Mouse (Mus musculus) CH12.LX (cell line): ENCODE measurements around the gene Yjefn3. TPM values are rescaled to one million over a fixed set of nuclear protein-coding genes. Genes with fewer than 3 reads are reported as not detected.

Experiments used
- DNase-seq: peaks from one replicate; pipeline ENCODE4 v3.0.0-alpha.2; 2013; ENCODE audit errors: extremely low read depth
- H3K27ac ChIP-seq: 2 replicates; pipeline ENCODE4 v1.5.1; 2012; ENCODE audit warnings: low read depth, mild to moderate bottlenecking, control low read depth, moderate library complexity; ENCODE audit not compliant: insufficient read depth
- H3K27me3 ChIP-seq: replicated peaks from 2 replicates; pipeline ENCODE3; 2012; ENCODE audit warnings: inconsistent platforms
- H3K36me3 ChIP-seq, 2 experiments: replicated peaks in 1 of 2; 2 replicates each; pipeline versions ENCODE3 to v1.6.1; 2012; ENCODE audit warnings: inconsistent platforms in 1 of 2, low read length in 1 of 2, mild to moderate bottlenecking in 1 of 2, mixed read lengths in 1 of 2, moderate library complexity in 1 of 2; ENCODE audit not compliant: control insufficient read depth in 1 of 2, insufficient read depth in 1 of 2
- H3K4me1 ChIP-seq, 2 experiments: 2 replicates each; pipeline ENCODE4 v1.6.1; 2012; ENCODE audit warnings: inconsistent platforms in 1 of 2, moderate library complexity in 1 of 2; ENCODE audit not compliant: insufficient read depth in 2 of 2, control insufficient read depth in 1 of 2
- H3K4me2 ChIP-seq: 2 replicates; pipeline ENCODE4 v1.6.1; 2012; ENCODE audit warnings: low read depth, mild to moderate bottlenecking, control low read depth; ENCODE audit not compliant: poor library complexity, insufficient read depth, severe bottlenecking
- H3K4me3 ChIP-seq, 3 experiments: fragments of 150-350 bp in 1 of 3; sonication (generic) in 1 of 3; replicated peaks in 1 of 3; 2 replicates each; pipeline versions ENCODE3 to v1.5.1; 2011 to 2012; ENCODE audit warnings: low read depth in 2 of 3, low read length in 2 of 3, mild to moderate bottlenecking in 2 of 3, moderate library complexity in 2 of 3, control low read depth in 1 of 3, improper control_type of control experiment in 1 of 3, inconsistent platforms in 1 of 3, mixed read lengths in 1 of 3; ENCODE audit not compliant: poor library complexity in 1 of 3
- H3K79me2 ChIP-seq: replicated peaks from 2 replicates; pipeline ENCODE4 v1.6.1; 2012; ENCODE audit warnings: mild to moderate bottlenecking, moderate library complexity; ENCODE audit not compliant: control insufficient read depth, poor library complexity, insufficient read depth, severe bottlenecking; ENCODE audit errors: extremely low read depth
- H3K9ac ChIP-seq: 2 replicates; pipeline ENCODE4 v1.6.1; 2012; ENCODE audit warnings: low read depth, mild to moderate bottlenecking, control low read depth, moderate library complexity; ENCODE audit not compliant: insufficient read depth
- H3K9me3 ChIP-seq: replicated peaks from 2 replicates; pipeline ENCODE3; 2012; ENCODE audit warnings: low read length, inconsistent platforms, mixed read lengths
- BHLHE40 ChIP-seq: IDR thresholded peaks from 2 replicates; pipeline ENCODE4 v1.6.1; 2011; ENCODE audit warnings: mild to moderate bottlenecking, low read depth, low read length, improper control_type of control experiment
- CHD1 ChIP-seq: IDR thresholded peaks from 2 replicates; pipeline ENCODE4 v1.6.1; 2012; ENCODE audit warnings: low read depth, low read length, improper control_type of control experiment, inconsistent platforms
- CHD2 ChIP-seq: IDR thresholded peaks from 2 replicates; pipeline ENCODE4 v1.6.1; 2011; ENCODE audit warnings: low read length, improper control_type of control experiment
- CTCF ChIP-seq, 2 experiments: IDR thresholded peaks in 1 of 2; conservative IDR thresholded peaks in 1 of 2; 2 replicates each; pipeline ENCODE4 v1.5.1; 2011 to 2012; ENCODE audit warnings: low read depth in 2 of 2, low read length in 2 of 2, improper control_type of control experiment in 1 of 2, inconsistent platforms in 1 of 2, mild to moderate bottlenecking in 1 of 2, moderate library complexity in 1 of 2
- E2F4 ChIP-seq: IDR thresholded peaks from 2 replicates; pipeline ENCODE4 v1.6.1; 2011; ENCODE audit warnings: low read depth, low read length, improper control_type of control experiment; ENCODE audit not compliant: insufficient replicate concordance
- ELF1 ChIP-seq: IDR thresholded peaks from 2 replicates; pipeline ENCODE4 v1.6.1; 2014; ENCODE audit warnings: low read depth, mild to moderate bottlenecking, inconsistent platforms, low read length, improper control_type of control experiment
- EP300 ChIP-seq: IDR thresholded peaks from 2 replicates; pipeline ENCODE4 v1.6.1; 2011; ENCODE audit warnings: low read length, improper control_type of control experiment
- ETS1 ChIP-seq: conservative IDR thresholded peaks from 2 replicates; pipeline ENCODE4 v1.6.1; 2012; ENCODE audit warnings: low read depth, mild to moderate bottlenecking, inconsistent platforms, low read length, improper control_type of control experiment, moderate library complexity
- GABPA ChIP-seq: IDR thresholded peaks from 2 replicates; pipeline ENCODE4 v1.6.1; 2012; ENCODE audit warnings: low read depth, low read length, improper control_type of control experiment, inconsistent platforms; ENCODE audit not compliant: insufficient replicate concordance
- HCFC1 ChIP-seq: IDR thresholded peaks from 2 replicates; pipeline ENCODE4 v1.6.1; 2012; ENCODE audit warnings: low read depth, mild to moderate bottlenecking, inconsistent platforms, low read length, improper control_type of control experiment
- IRF4 ChIP-seq: IDR thresholded peaks from 2 replicates; pipeline ENCODE4 v1.6.1; 2014; ENCODE audit warnings: low read depth, mild to moderate bottlenecking, inconsistent platforms, low read length, improper control_type of control experiment
- JUN ChIP-seq: IDR thresholded peaks from 2 replicates; pipeline ENCODE4 v1.6.1; 2011; ENCODE audit warnings: low read depth, mild to moderate bottlenecking, low read length, improper control_type of control experiment, moderate library complexity; ENCODE audit not compliant: insufficient read depth
- JUND ChIP-seq: conservative IDR thresholded peaks from 2 replicates; pipeline ENCODE4 v1.6.1; 2011; ENCODE audit warnings: low read depth, low read length, improper control_type of control experiment
- KAT2A ChIP-seq: IDR thresholded peaks from 2 replicates; pipeline ENCODE4 v1.6.1; 2012; ENCODE audit warnings: low read length, improper control_type of control experiment, inconsistent platforms; ENCODE audit not compliant: insufficient replicate concordance
- MAFK ChIP-seq: IDR thresholded peaks from 2 replicates; pipeline ENCODE4 v1.6.1; 2011; ENCODE audit warnings: low read length, improper control_type of control experiment; ENCODE audit not compliant: insufficient replicate concordance
- MAX ChIP-seq: IDR thresholded peaks from 2 replicates; pipeline ENCODE4 v1.6.1; 2011; ENCODE audit warnings: low read length, improper control_type of control experiment
- MAZ ChIP-seq: IDR thresholded peaks from 2 replicates; pipeline ENCODE4 v1.6.1; 2012; ENCODE audit warnings: low read depth, mild to moderate bottlenecking, inconsistent platforms, low read length, improper control_type of control experiment, moderate library complexity
- MEF2A ChIP-seq: IDR thresholded peaks from 2 replicates; pipeline ENCODE4 v1.6.1; 2014; ENCODE audit warnings: low read depth, mild to moderate bottlenecking, inconsistent platforms, low read length, improper control_type of control experiment, borderline replicate concordance
- MXI1 ChIP-seq: IDR thresholded peaks from 2 replicates; pipeline ENCODE4 v1.6.1; 2011; ENCODE audit warnings: mild to moderate bottlenecking, low read depth, low read length, improper control_type of control experiment
- MYC ChIP-seq: IDR thresholded peaks from 2 replicates; pipeline ENCODE4 v1.6.1; 2011; ENCODE audit warnings: low read depth, mild to moderate bottlenecking, improper control_type of control experiment, low read length
- NELFE ChIP-seq: IDR thresholded peaks from 2 replicates; pipeline ENCODE4 v1.6.1; 2011; ENCODE audit warnings: low read depth, low read length, improper control_type of control experiment
- NRF1 ChIP-seq: IDR thresholded peaks from 2 replicates; pipeline ENCODE4 v1.6.1; 2014; ENCODE audit warnings: low read depth, mild to moderate bottlenecking, inconsistent platforms, low read length, improper control_type of control experiment, moderate library complexity
- PAX5 ChIP-seq: IDR thresholded peaks from 2 replicates; pipeline ENCODE4 v1.6.1; 2012; ENCODE audit warnings: low read length, inconsistent platforms, mixed read lengths
- POLR2A ChIP-seq: IDR thresholded peaks from 2 replicates; pipeline ENCODE4 v1.6.1; 2011; ENCODE audit warnings: low read depth, mild to moderate bottlenecking, improper control_type of control experiment, low read length
- POLR2AphosphoS2 ChIP-seq: IDR thresholded peaks from 2 replicates; pipeline ENCODE4 v1.6.1; 2011; ENCODE audit warnings: low read depth, low read length, improper control_type of control experiment
- RAD21 ChIP-seq: IDR thresholded peaks from 2 replicates; pipeline ENCODE4 v1.6.1; 2011; ENCODE audit warnings: low read depth, mild to moderate bottlenecking, low read length, improper control_type of control experiment, moderate library complexity
- RCOR1 ChIP-seq: conservative IDR thresholded peaks from 2 replicates; pipeline ENCODE4 v1.6.1; 2012; ENCODE audit warnings: low read depth, mild to moderate bottlenecking, inconsistent platforms, low read length, improper control_type of control experiment
- SIN3A ChIP-seq: IDR thresholded peaks from 2 replicates; pipeline ENCODE4 v1.6.1; 2012; ENCODE audit warnings: low read length, improper control_type of control experiment, inconsistent platforms
- SMC3 ChIP-seq: IDR thresholded peaks from 2 replicates; pipeline ENCODE4 v1.6.1; 2011; ENCODE audit warnings: low read depth, low read length, improper control_type of control experiment
- TBP ChIP-seq: conservative IDR thresholded peaks from 2 replicates; pipeline ENCODE4 v1.6.1; 2011; ENCODE audit warnings: low read depth, low read length, improper control_type of control experiment
- TCF12 ChIP-seq: IDR thresholded peaks from 2 replicates; pipeline ENCODE4 v1.6.1; 2014; ENCODE audit warnings: low read depth, mild to moderate bottlenecking, inconsistent platforms, low read length, improper control_type of control experiment
- UBTF ChIP-seq: IDR thresholded peaks from 2 replicates; pipeline ENCODE4 v1.6.1; 2012; ENCODE audit warnings: low read depth, mild to moderate bottlenecking, inconsistent platforms, low read length, improper control_type of control experiment, moderate library complexity
- USF1 ChIP-seq: IDR thresholded peaks from 2 replicates; pipeline ENCODE4 v1.6.1; 2014; ENCODE audit warnings: low read depth, mild to moderate bottlenecking, inconsistent platforms, low read length, improper control_type of control experiment
- USF2 ChIP-seq: conservative IDR thresholded peaks from 2 replicates; pipeline ENCODE4 v1.6.1; 2011; ENCODE audit warnings: low read depth, low read length, improper control_type of control experiment
- ZC3H11A ChIP-seq: IDR thresholded peaks from 2 replicates; pipeline ENCODE4 v1.6.1; 2012; ENCODE audit warnings: low read depth, mild to moderate bottlenecking, inconsistent platforms, low read length, improper control_type of control experiment
- ZKSCAN1 ChIP-seq: IDR thresholded peaks from 2 replicates; pipeline ENCODE4 v1.6.1; 2012; ENCODE audit warnings: low read depth, inconsistent platforms, low read length, improper control_type of control experiment, borderline replicate concordance
- ZMIZ1 ChIP-seq: IDR thresholded peaks from 2 replicates; pipeline ENCODE4 v1.6.1; 2012; ENCODE audit warnings: low read depth, mild to moderate bottlenecking, inconsistent platforms, low read length, improper control_type of control experiment
- ZNF384 ChIP-seq: IDR thresholded peaks from 2 replicates; pipeline ENCODE4 v1.6.1; 2012; ENCODE audit warnings: low read depth, low read length, improper control_type of control experiment, inconsistent platforms
- dilution Hi-C: fragments of 300-500 bp; cut with MboI; formaldehyde crosslinking; loops from 2 replicates; pipeline ENCODE4 v1.14.3; 2020; ENCODE audit warnings: low sequenced_read_pairs; ENCODE audit not compliant: extremely low pct_unique_long_range_greater_than_20kb, extremely low pct_ligation_motif_present
- in situ Hi-C: fragments of 300-500 bp; cut with MboI; formaldehyde crosslinking; loops from 3 replicates; pipeline ENCODE4 v1.14.3; 2019; ENCODE audit warnings: low sequenced_read_pairs, low pct_ligation_motif_present, low pct_unique_long_range_greater_than_20kb, mixed read lengths
- polyA plus RNA-seq: library from polyadenylated mRNA; unstranded; fragments of >175 nt; gene quantifications from 2 replicates; pipeline ENCODE4 v1.2.1, GENCODE M21; 2012; ENCODE audit warnings: low read depth; ENCODE audit not compliant: insufficient read length
- total RNA-seq, 2 experiments: library from RNA; depleted of rRNA; stranded (reverse); fragments of 300-350 nt in 1 of 2; fragments of >200 nt in 1 of 2; gene quantifications; 2 replicates each; pipeline ENCODE4 v1.2.3; 2012 to 2014

The Yjefn3 gene
- total and polyA plus RNA-seq, 3 experiments = 3.3 to 10.5 (median 8.0) TPM

DNA sequence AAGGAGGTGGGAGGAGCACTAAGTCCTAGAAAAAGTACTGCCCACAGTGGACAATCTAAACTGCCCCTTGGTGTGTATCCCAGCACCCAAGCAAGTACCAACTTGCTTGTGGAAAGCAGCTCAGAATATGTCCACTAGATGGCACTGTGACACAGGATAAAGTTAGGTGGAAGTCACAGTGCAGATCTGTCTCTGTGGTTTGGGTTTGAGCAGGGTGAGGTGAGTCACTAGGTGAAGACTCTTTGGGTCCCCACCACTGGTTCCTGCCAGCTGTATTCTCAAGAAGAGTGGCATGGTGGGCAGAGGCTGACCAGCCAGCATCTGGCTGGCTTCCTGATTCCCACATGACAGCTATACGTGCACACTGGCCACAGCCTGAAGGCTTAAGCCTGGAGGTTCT, 16.5 kb upstream of the Yjefn3 start:
- Histone ChIP-seq H3K9me3 (no peaks in the 10 kb centered on the region), H3K4me3 (no peak overlapping the region), H3K4me2 (peak overlapping the region; percentile 84), H3K27me3 (no peaks in the 10 kb centered on the region), H3K36me3 (peaks cover 39 to 78% of the 10 kb centered on the region in 2 experiments), H3K27ac (peak overlapping the region; percentile 59), H3K79me2 (peaks cover 12% of the 10 kb centered on the region), H3K9ac (no peak overlapping the region), H3K4me1 (peaks cover 28 to 52% of the 10 kb centered on the region in 2 experiments)
- DNase-seq = peak; percentile 95
- dilution Hi-C loops = no loop called here
- in situ Hi-C loops = no loop called here
- no peak for TF ChIP-seq E2F4
- TF ChIP-seq KAT2A = no peak
- TF ChIP-seq MAX = no peak
- peak; percentile 64 for TF ChIP-seq ZC3H11A
- TF ChIP-seq PAX5 = no peak
- peak; percentile 71; the same call in 1 of the 2 replicates for TF ChIP-seq MYC
- TF ChIP-seq EP300 = peak; percentile 77
- no peak for TF ChIP-seq USF2
- 0 out of 2 replicates have a peak, but pooled peaks have one; percentile 29 for TF ChIP-seq POLR2A
- TF ChIP-seq GABPA = no peak
- no peak for TF ChIP-seq CHD2
- peak; percentile 48; the same call in 1 of the 2 replicates for TF ChIP-seq JUN
- peak; percentile 99 for TF ChIP-seq RAD21
- TF ChIP-seq ELF1 = no peak
- TF ChIP-seq HCFC1 = no peak
- TF ChIP-seq TBP = no peak
- no peak for TF ChIP-seq ZKSCAN1
- peak; percentile 60; the same call in 1 of the 2 replicates for TF ChIP-seq MAZ
- peak; percentile 92 for TF ChIP-seq SMC3
- TF ChIP-seq RCOR1 = no peak
- peak; percentile 88 to 95 for TF ChIP-seq CTCF (conservative IDR thresholded peaks at IDR 0.05 in 1 of 2, IDR thresholded peaks at IDR 0.05 in 1 of 2; ENCODE audit: low read depth in 2 of 2, low read length in 2 of 2)
- no peak for TF ChIP-seq UBTF
- TF ChIP-seq MAFK = no peak
- TF ChIP-seq ZMIZ1 = no peak
- TF ChIP-seq MEF2A = peak; percentile 69; the same call in 1 of the 2 replicates
- TF ChIP-seq USF1 = no peak
- TF ChIP-seq POLR2AphosphoS2 = no peak
- TF ChIP-seq CHD1 = no peak
- peak; percentile 64; the same call in 1 of the 2 replicates for TF ChIP-seq BHLHE40
- no peak for TF ChIP-seq ZNF384
- peak; percentile 73 for TF ChIP-seq SIN3A
- TF ChIP-seq ETS1 = peak; percentile 85
- no peak for TF ChIP-seq NELFE
- peak; percentile 61; the same call in 1 of the 2 replicates for TF ChIP-seq JUND
- TF ChIP-seq TCF12 = peak; percentile 67
- TF ChIP-seq NRF1 = no peak
- no peak for TF ChIP-seq MXI1
- peak; percentile 72; the same call in 1 of the 2 replicates for TF ChIP-seq IRF4
